Mouse (Mus musculus) layer of hippocampus, postnatal 36 days (tissue): Measurements from ENCODE around the gene Ppp1r35. TPM values are rescaled to one million over a fixed set of nuclear protein-coding genes. Genes with fewer than 3 reads are reported as not detected.
"Not testable (repeated sequence)": the region's sequence is repeated elsewhere in the genome, so short reads cannot be mapped to it uniquely, and the experiment has no call there.

Experiments
- DNase-seq, 2 experiments: peaks; one replicate each; pipeline ENCODE4 v3.0.0; 2022
- total RNA-seq, 2 experiments: library from RNA; stranded (reverse); gene quantifications; 2 replicates each; pipeline ENCODE4 v1.2.3; 2021

Ppp1r35 gene
- total RNA-seq, result 10 to 100 TPM; 24.1 to 24.6 TPM

- DNase-seq, result peak; percentile 96 to 97
Measured at GRCm38 (mm10) chr5:137778635-137779034, at the start of gene Ppp1r35. TSS of gene Ppp1r35 (plus strand) at chr5:137778849.

- DNase-seq, result no peak
Measured at GRCm38 (mm10) chr5:137733638-137734288, 44.9 kb upstream of the Ppp1r35 start.

GRCm38 (mm10) chr5:137734289-137735061 is 44.2 kb upstream of the Ppp1r35 start:
- DNase-seq, result peak; percentile 89 to 91

GRCm38 (mm10) chr5:137737400-137737940 is 41.2 kb upstream of the Ppp1r35 start:
- no peak for DNase-seq

DNA sequence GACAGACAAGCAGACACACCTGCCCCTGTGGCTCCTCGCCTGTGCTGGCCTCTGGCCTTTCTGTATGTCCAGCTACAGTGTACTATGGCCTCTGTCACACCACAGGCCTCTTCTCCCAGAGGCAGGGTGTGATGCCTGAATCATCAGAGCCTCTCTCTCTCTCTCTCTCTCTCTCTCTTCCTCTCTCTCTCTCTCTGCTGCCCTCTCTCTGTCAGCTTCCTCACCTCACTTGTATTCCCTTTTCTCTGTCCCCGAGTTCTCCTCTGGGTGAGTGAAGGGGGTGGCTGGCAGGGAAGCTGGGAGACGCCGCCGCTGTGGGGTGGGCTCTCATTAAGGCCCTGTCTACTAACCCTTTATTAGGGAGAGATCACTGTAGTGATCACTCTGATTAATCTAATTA is 40.1 kb upstream of the Ppp1r35 start:
- no peak for DNase-seq

DNA sequence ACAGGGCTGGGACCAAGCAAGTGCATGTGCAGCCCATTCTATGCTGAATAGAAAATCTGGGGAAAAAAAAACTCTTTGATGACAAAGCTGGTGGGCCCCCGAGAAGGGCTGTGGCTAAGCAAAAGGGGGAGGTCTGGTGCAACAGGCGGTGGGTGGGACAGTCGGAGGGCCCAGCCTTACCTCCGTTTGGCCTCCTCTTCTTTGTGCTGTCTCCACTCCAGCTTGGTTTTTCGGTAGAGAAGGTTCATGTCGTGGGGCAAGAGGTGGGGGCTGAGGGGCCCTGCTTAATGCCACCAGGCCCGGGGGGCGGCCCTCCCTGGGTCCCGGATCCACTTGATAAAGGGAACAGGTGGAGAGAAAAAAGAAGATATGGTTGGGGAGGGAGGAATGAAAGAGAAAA is 39.2 kb upstream of the Ppp1r35 start:
- DNase-seq, result no peak

- DNase-seq, result no peak
Measured at GRCm38 (mm10) chr5:137740506-137740905, 38.1 kb upstream of the Ppp1r35 start.

DNA sequence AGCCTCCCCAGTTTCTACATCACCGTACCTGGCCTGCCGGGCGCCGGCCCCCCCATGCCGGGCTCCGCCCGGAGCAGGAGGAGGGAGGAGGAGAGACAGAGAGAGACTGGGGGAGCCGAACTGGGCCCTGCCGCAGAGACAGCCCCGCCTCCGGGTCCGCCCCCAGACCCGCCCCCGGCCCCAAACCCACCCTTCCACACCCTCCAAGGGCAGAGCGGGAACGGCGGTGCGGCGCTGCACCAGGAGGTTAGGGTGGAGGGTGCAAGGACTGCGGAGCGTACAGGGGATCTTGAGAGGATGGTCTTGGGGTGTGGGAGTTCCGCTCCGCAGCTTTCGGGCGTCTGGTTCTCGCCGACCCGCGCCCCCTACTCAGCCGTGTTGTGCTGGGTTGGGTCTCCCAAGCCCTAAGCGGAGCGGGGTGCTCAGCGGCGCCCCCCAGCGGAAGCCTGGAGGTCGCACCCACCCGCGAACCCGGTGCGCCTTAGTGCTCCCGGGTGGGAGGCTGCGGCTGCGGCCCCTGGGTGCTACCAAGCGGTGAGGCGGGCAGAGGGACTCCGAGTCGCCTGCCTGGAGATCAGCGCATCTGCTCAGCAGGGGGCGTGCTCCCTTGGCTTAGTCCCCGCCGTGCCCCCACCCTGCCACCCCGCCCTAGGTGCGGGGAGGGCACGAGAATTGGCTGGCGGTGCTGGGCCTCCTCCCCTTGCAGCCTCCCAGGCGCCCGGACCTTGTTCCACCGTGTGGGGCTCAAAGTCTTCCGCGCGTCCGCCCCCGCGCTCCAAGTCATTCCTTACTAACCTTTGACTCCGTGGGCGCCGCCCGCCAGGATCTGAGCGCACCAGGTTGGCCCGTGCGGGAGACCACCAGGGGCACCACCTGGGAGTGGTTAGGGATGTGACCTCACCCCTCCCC is 37.4 kb upstream of the Ppp1r35 start, which contains the start of gene Nyap1:
TSS of gene Nyap1 (minus strand) at position 585 of the 909 bp plus-strand sequence.
- DNase-seq, result peak; percentile 86

- no peak for DNase-seq
Measured at GRCm38 (mm10) chr5:137742048-137742447, 36.6 kb upstream of the Ppp1r35 start.

- DNase-seq, result no peak
Measured at GRCm38 (mm10) chr5:137742836-137743235, 35.8 kb upstream of the Ppp1r35 start.

- DNase-seq, result no peak
Measured at GRCm38 (mm10) chr5:137744197-137744596, 34.5 kb upstream of the Ppp1r35 start.

- peak; percentile 89 to 90 for DNase-seq
Measured at GRCm38 (mm10) chr5:137745214-137746171, 33.2 kb upstream of the Ppp1r35 start, which contains the start of gene Tsc22d4. TSS of gene Tsc22d4 (plus strand) at chr5:137745730.

DNA sequence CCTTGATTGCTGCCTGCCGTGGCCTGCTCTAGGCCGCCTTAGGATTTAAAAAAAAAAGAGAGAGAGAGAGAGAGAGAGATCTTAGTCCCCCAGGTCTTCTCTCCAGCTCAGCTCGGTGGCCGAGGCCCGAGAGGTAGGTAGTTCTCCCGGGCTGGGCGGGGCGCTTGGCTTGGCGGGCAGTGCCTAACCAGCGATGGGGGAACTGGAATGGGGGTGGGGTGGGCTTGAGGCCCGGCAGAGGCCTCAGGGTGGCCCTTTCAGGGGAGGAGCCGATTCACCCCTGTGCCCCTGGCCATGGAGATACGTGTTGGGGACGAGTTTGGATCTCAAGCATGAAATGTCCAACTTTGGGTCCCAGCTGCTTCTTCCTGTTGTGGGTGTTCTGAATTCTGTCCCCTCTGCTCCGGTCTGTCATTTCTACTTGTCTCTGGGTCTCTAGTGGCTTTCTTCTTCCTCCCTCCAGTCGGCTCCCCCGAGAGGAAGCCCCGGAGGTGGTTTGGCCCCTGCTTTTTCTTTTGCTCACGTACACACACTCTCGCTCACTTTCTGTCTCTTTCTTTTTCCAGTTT is 32.3 kb upstream of the Ppp1r35 start:
- DNase-seq, result no peak

- no peak for DNase-seq
Measured at GRCm38 (mm10) chr5:137746851-137747325, 31.8 kb upstream of the Ppp1r35 start.

GRCm38 (mm10) chr5:137747326-137747961 is 31.2 kb upstream of the Ppp1r35 start:
- no peak for DNase-seq

GRCm38 (mm10) chr5:137748130-137748770 is 30.4 kb upstream of the Ppp1r35 start:
- DNase-seq, result no peak

GRCm38 (mm10) chr5:137749196-137749836 is 29.3 kb upstream of the Ppp1r35 start:
- no peak for DNase-seq

DNA sequence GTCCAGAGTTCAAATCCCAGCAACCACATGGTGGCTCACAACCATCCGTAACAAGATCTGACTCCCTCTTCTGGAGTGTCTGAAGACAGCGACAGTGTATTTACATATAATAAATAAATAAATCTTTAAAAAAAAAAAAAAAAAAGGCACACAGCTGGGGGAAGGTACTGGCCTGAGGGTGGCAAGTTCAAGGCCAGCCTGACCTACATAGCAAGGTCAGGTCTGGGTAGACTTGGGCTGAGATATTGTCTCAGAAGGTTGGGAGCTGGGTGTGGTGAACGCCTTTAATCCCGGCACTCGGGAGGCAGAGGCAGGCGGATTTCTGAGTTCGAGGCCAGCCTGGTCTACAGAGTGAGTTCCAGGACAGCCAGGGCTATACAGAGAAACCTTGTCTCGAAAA is 28.4 kb upstream of the Ppp1r35 start:
- not testable (repeated sequence) for DNase-seq
